Mouse (Mus musculus) limb, embryonic 13.5 days (tissue): ENCODE results near the gene Mbtps2. TPM values are rescaled to one million over a fixed set of nuclear protein-coding genes. Genes with fewer than 3 reads are reported as not detected.

ENCODE experiments used
- ATAC-seq: fragments of 200-750 bp; cut with Nextera tagmentation; 2 replicates; pipeline ENCODE4 v1.8.0; 2017; ENCODE audit warnings: low read depth, moderate number of reproducible peaks, moderate TSS enrichment; ENCODE audit not compliant: low FRiP score
- H3K27ac ChIP-seq: fragments of 300-500 bp; sonication (generic); 2 replicates; pipeline ENCODE4 v1.5.1; 2015; ENCODE audit warnings: inconsistent platforms, mild to moderate bottlenecking, moderate library complexity
- H3K27me3 ChIP-seq: fragments of 300-500 bp; sonication (generic); 2 replicates; pipeline ENCODE4 v1.6.1; 2015; ENCODE audit warnings: mild to moderate bottlenecking, inconsistent platforms
- H3K36me3 ChIP-seq: fragments of 300-500 bp; sonication (generic); 2 replicates; pipeline ENCODE4 v1.6.1; 2015; ENCODE audit warnings: inconsistent platforms, mild to moderate bottlenecking, moderate library complexity
- H3K4me1 ChIP-seq: fragments of 300-500 bp; sonication (generic); 2 replicates; pipeline ENCODE4 v1.6.1; 2015; ENCODE audit warnings: inconsistent platforms
- H3K4me2 ChIP-seq: fragments of 300-500 bp; sonication (generic); replicated peaks from 2 replicates; pipeline ENCODE4 v1.6.1; 2015; ENCODE audit warnings: inconsistent platforms, mild to moderate bottlenecking, moderate library complexity
- H3K4me3 ChIP-seq: fragments of 300-500 bp; sonication (generic); 2 replicates; pipeline ENCODE4 v1.5.1; 2015; ENCODE audit warnings: moderate library complexity, mild to moderate bottlenecking, inconsistent platforms
- H3K9ac ChIP-seq: fragments of 300-500 bp; sonication (generic); 2 replicates; pipeline ENCODE4 v1.6.1; 2015; ENCODE audit warnings: mild to moderate bottlenecking, inconsistent platforms
- H3K9me3 ChIP-seq: fragments of 300-500 bp; sonication (generic); 2 replicates; pipeline ENCODE4 v1.6.1; 2016; ENCODE audit warnings: inconsistent platforms
- WGBS: fragments of 180-500 bp; shearing (Covaris S2); methylation state at CpG from one replicate; pipeline ENCODE4 v1.1.7; 2015; 5-methylcytosine and 5-hydroxymethylcytosine counted together
- polyA plus RNA-seq: library from polyadenylated mRNA; unstranded; fragments of >200 nt; fragmentation: Nextera tagmentation; extraction: Ambion mirVana; gene quantifications from 2 replicates; pipeline ENCODE4 v1.2.1, GENCODE M21; 2015

The Mbtps2 gene
- polyA plus RNA-seq, 1 experiment from 2014 or later: 25.7 TPM

- Histone ChIP-seq H3K27me3 (no peaks in the 10 kb centered on the region), H3K4me2 (no peak overlapping the region), H3K9ac (no peak overlapping the region), H3K4me1 (peaks cover 5% of the 10 kb centered on the region; the same call in 1 of the 2 replicates), H3K4me3 (no peak overlapping the region), H3K27ac (no peak overlapping the region), H3K36me3 (no peaks in the 10 kb centered on the region), H3K9me3 (no peaks in the 10 kb centered on the region)
- no peak for ATAC-seq
- 83% methylated on average over 6 of the region's 6 CpGs for WGBS
These were observed 2.6 kb downstream of the Mbtps2 start for GRCm38 (mm10) chrX:157595927-157596326.

DNA sequence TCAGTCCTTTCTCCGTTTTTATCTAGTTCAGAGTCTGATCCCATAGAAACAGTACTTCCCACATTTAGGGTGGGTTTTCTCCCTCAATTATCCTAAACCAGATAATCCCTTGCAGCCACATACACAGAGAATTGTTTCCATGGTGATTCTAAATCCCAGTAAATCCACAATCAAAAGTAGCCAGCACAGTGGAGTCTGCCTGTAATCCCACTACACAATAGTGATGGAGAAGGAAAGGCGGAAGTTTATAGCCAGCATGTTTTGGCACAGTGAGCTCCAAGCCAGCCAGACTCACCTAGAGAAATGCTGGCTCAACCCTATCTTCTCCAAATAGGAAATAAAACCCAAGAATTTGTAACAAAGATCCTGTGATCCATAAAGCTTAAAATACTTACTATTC lies 3.9 kb downstream of the Mbtps2 start:
- 83% methylated on average over 2 of the region's 2 CpGs for WGBS
- ATAC-seq: no peak
- Histone ChIP-seq H3K9me3 (no peaks in the 10 kb centered on the region), H3K36me3 (no peaks in the 10 kb centered on the region), H3K27ac (no peak overlapping the region), H3K27me3 (no peaks in the 10 kb centered on the region), H3K9ac (no peak overlapping the region), H3K4me3 (no peak overlapping the region), H3K4me2 (no peak overlapping the region), H3K4me1 (peaks cover 5% of the 10 kb centered on the region; the same call in 1 of the 2 replicates)

- 85% methylated on average over 5 of the region's 5 CpGs for WGBS
- H3K9me3 ChIP-seq: no peaks in the 10 kb centered on the region
- ATAC-seq: no peak
- no peaks in the 10 kb centered on the region for H3K27me3 ChIP-seq
- no peak overlapping the region for H3K27ac ChIP-seq
- H3K4me1 ChIP-seq: no peaks in the 10 kb centered on the region
- no peak overlapping the region for H3K9ac ChIP-seq
- H3K4me3 ChIP-seq: no peak overlapping the region
- H3K36me3 ChIP-seq: no peaks in the 10 kb centered on the region
- no peak overlapping the region for H3K4me2 ChIP-seq
These were observed 11.5 kb downstream of the Mbtps2 start for GRCm38 (mm10) chrX:157587001-157587400.

- Histone ChIP-seq H3K9me3 (no peaks in the 10 kb centered on the region), H3K4me2 (no peak overlapping the region), H3K27me3 (no peaks in the 10 kb centered on the region), H3K4me3 (no peak overlapping the region), H3K27ac (no peak overlapping the region), H3K36me3 (no peaks in the 10 kb centered on the region), H3K4me1 (no peaks in the 10 kb centered on the region), H3K9ac (no peak overlapping the region)
- no peak for ATAC-seq
These were observed 12.1 kb downstream of the Mbtps2 start for GRCm38 (mm10) chrX:157586397-157586796.

GRCm38 (mm10) chrX:157579108-157579614 lies 19.4 kb downstream of the Mbtps2 start:
- 78% methylated on average over 6 of the region's 6 CpGs for WGBS

DNA sequence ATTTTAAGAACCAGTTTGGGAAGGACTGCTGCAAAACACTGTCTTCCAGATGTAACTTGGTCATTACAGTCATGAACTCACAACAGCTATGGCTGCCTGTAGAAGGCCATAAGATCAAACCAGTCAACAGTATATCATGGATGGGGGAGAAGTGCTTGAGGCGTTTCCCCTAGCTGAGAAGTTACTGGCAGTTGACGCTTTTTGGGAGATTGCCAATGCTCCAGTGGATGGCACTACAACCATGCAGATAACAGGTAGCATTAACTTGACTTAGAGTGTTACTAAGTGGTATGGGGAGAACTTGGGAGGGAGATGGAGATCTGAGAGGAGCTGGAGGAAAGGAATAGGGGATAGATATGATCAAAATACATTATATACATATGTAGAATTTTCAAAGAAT lies 23.8 kb downstream of the Mbtps2 start:
- H3K27ac ChIP-seq: no peak overlapping the region
- no peak for ATAC-seq
- WGBS: 93% methylated on average over 2 of the region's 2 CpGs

More at GRCm38 (mm10) chrX:157579108-157579614, 19.4 kb downstream of the Mbtps2 start:
- no peak overlapping the region for H3K4me3 ChIP-seq
- H3K27me3 ChIP-seq: no peaks in the 10 kb centered on the region
- H3K4me2 ChIP-seq: no peak overlapping the region
- no peak overlapping the region for H3K9ac ChIP-seq
- ATAC-seq: no peak
- no peaks in the 10 kb centered on the region for H3K9me3 ChIP-seq
- H3K27ac ChIP-seq: no peak overlapping the region
- H3K4me1 ChIP-seq: no peaks in the 10 kb centered on the region
- peaks cover 3% of the 10 kb centered on the region; the same call in 1 of the 2 replicates for H3K36me3 ChIP-seq

GRCm38 (mm10) chrX:157568840-157569239 lies 29.7 kb downstream of the Mbtps2 start, which contains the start of gene Yy2:
Gene Yy2, minus strand, starts transcription at chrX:157568985.
- ATAC-seq: no peak
- Histone ChIP-seq H3K27me3 (no peaks in the 10 kb centered on the region), H3K9me3 (no peaks in the 10 kb centered on the region), H3K36me3 (peaks cover 13% of the 10 kb centered on the region), H3K27ac (no peak within 1 kb of the TSS), H3K4me2 (no peak within 1 kb of the TSS), H3K9ac (no peak within 1 kb of the TSS), H3K4me3 (no peak within 1 kb of the TSS), H3K4me1 (no peaks in the 10 kb centered on the region)
- 85% methylated on average over 26 of the region's 26 CpGs for WGBS

More for the DNA sequence above, 23.8 kb downstream of the Mbtps2 start:
- Histone ChIP-seq H3K9me3 (no peaks in the 10 kb centered on the region), H3K27me3 (no peaks in the 10 kb centered on the region), H3K4me1 (no peaks in the 10 kb centered on the region), H3K4me3 (no peak overlapping the region), H3K4me2 (no peak overlapping the region), H3K36me3 (peaks cover 5% of the 10 kb centered on the region; the same call in 1 of the 2 replicates), H3K9ac (no peak overlapping the region)

DNA sequence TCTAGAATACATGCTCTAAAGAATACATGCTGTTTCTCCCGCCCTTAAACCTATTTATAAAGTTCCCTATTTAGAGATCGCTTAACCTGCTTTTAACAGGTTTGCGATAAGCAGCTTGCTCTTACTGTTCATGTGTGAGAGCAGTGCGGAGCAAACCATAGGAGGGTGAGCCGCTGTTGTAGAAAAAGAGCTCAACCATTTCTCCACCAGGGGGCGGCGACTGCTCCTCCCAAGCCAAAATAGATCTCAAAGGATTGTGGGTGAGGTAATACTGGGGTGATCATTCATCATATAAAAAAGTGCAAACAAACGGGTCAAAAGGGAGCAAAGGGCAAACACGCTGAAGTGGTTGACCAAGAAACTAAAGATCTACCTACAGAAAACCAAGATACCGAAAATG lies 34.7 kb downstream of the Mbtps2 start:
- Histone ChIP-seq H3K4me1 (no peaks in the 10 kb centered on the region), H3K27ac (no peak overlapping the region), H3K9me3 (no peaks in the 10 kb centered on the region), H3K27me3 (no peaks in the 10 kb centered on the region), H3K36me3 (peaks cover 10% of the 10 kb centered on the region), H3K4me3 (no peak overlapping the region), H3K4me2 (no peak overlapping the region), H3K9ac (no peak overlapping the region)
- WGBS: 83% methylated on average over 10 of the region's 10 CpGs
- ATAC-seq: no peak

GRCm38 (mm10) chrX:157547082-157547481 lies 51.4 kb downstream of the Mbtps2 start:
- Histone ChIP-seq H3K27ac (no peak overlapping the region), H3K9me3 (no peaks in the 10 kb centered on the region), H3K4me2 (no peak overlapping the region), H3K27me3 (no peaks in the 10 kb centered on the region), H3K4me1 (no peaks in the 10 kb centered on the region), H3K36me3 (no peaks in the 10 kb centered on the region), H3K9ac (no peak overlapping the region), H3K4me3 (no peak overlapping the region)
- 47% methylated on average over 3 of the region's 3 CpGs for WGBS
- ATAC-seq: no peak

- Histone ChIP-seq H3K36me3 (no peaks in the 10 kb centered on the region), H3K27ac (no peak overlapping the region), H3K4me2 (no peak overlapping the region), H3K9me3 (no peaks in the 10 kb centered on the region), H3K9ac (no peak overlapping the region), H3K4me1 (no peaks in the 10 kb centered on the region), H3K4me3 (no peak overlapping the region), H3K27me3 (peaks cover 8% of the 10 kb centered on the region; the same call in 1 of the 2 replicates)
- 66% methylated on average over 5 of the region's 5 CpGs for WGBS
- no peak for ATAC-seq
These were observed 92.1 kb downstream of the Mbtps2 start for GRCm38 (mm10) chrX:157506400-157506799.

GRCm38 (mm10) chrX:157504506-157504905 lies 94.0 kb downstream of the Mbtps2 start:
- H3K27me3 ChIP-seq: peaks cover 8% of the 10 kb centered on the region; the same call in 1 of the 2 replicates
- H3K4me3 ChIP-seq: no peak overlapping the region
- no peaks in the 10 kb centered on the region for H3K9me3 ChIP-seq
- 63% methylated on average over 1 of the region's 1 CpGs for WGBS
- H3K4me2 ChIP-seq: no peak overlapping the region
- H3K4me1 ChIP-seq: no peaks in the 10 kb centered on the region
- H3K9ac ChIP-seq: no peak overlapping the region
- no peaks in the 10 kb centered on the region for H3K36me3 ChIP-seq
- ATAC-seq: no peak
- H3K27ac ChIP-seq: no peak overlapping the region

DNA sequence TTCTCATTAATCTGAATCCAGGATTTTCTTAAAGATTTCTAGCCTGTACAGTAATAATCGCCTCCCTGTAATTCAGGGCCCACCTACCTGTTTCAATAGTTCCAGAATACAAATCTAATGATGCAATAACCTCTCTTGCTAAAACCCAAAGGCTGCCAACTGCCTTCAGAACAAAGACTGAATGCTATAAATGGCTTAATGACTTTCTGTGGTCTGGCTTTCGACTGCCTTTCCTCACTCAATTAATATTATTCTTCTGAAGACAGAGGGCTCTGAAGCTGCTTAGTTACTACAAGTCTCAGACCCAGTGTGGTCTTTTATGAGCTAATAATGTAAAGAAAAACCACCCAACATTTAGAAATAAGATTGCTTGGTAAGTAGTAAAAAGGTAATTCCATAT lies 96.6 kb downstream of the Mbtps2 start:
- ATAC-seq: peak; percentile 40
- Histone ChIP-seq H3K9ac (no peak overlapping the region), H3K4me3 (no peak overlapping the region), H3K27me3 (peaks cover 8% of the 10 kb centered on the region; the same call in 1 of the 2 replicates), H3K4me1 (no peaks in the 10 kb centered on the region), H3K27ac (no peak overlapping the region), H3K36me3 (no peaks in the 10 kb centered on the region), H3K4me2 (no peak overlapping the region), H3K9me3 (no peaks in the 10 kb centered on the region)
- WGBS: 37% methylated on average over 2 of the region's 2 CpGs

- Histone ChIP-seq H3K4me1 (no peaks in the 10 kb centered on the region), H3K4me2 (no peak overlapping the region), H3K36me3 (no peaks in the 10 kb centered on the region), H3K9ac (no peak overlapping the region), H3K4me3 (no peak overlapping the region), H3K27me3 (peaks cover 8% of the 10 kb centered on the region; the same call in 1 of the 2 replicates), H3K27ac (no peak overlapping the region), H3K9me3 (no peaks in the 10 kb centered on the region)
- ATAC-seq: no peak
- WGBS: 73% methylated on average over 8 of the region's 8 CpGs
These were observed 98.5 kb downstream of the Mbtps2 start for GRCm38 (mm10) chrX:157500004-157500403.
